Mouse (Mus musculus): ENCODE results near the gene 2810004N23Rik. TPM values are rescaled to one million over a fixed set of nuclear protein-coding genes. Genes with fewer than 3 reads are reported as not detected.
A peak's percentile ranks its signal among the peaks of the same experiment; 100 is the strongest.

2810004N23Rik gene
- 61.7 and 72.1 TPM in 2 replicates for polyA plus RNA-seq (2016; fragmentation: Nextera tagmentation; extraction: Ambion mirVana)

DNA sequence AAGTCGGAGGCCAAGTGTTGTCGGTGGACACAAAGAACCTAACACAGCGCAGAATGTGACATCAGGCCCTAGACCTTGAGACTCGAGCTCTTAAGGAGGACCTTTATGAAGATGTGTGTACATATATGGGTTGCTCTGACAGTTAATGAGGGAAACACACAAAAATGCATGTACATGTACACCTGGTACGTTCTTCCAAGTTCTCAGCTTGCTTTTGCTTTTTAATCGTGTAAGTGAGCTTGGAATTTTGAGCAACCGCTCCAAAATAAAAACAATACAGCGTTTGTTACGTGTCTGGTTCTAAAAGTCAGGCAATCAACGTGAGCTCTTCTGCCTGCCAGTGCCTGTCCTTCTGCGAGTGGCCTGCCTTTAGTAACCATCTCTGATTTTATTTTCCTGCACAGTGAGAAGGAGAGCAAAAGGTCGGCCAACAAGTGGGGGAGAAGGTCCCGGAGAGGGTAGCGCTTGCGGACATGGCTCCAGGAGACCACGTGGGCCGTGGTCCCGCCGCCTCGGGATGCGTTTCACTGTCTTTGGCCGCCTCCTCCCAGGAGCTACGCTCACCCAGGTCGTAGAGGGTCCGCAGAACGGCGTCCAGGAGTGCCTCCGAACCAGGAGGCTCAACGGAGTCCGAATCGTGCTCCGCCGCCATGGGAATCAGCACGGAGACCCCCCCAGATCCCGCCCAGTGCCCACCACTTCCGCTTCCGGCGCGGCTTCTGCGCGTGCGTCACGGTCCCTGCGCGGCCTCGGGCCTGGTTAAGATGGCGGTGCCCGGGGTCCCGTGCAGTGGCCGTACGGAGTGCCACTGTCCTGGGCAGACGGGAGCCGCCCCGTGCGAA lies at the start of gene 2810004N23Rik, which contains the start of gene Gnpat:
2810004N23Rik (minus strand) TSS at position 800 of the 842 bp plus-strand sequence.
Gnpat (plus strand) TSS at position 713 of the 842 bp plus-strand sequence.
- peak within 1 kb of the TSS; percentile 98 for H3K27ac ChIP-seq (replicated peaks)
- H3K27me3 ChIP-seq (ENCODE audit: low read depth, poor library complexity, severe bottlenecking) = no peaks in the 10 kb centered on the region
- WGBS = 2% methylated on average over 55 of the region's 55 CpGs
- H3K4me1 ChIP-seq = peaks cover 27% of the 10 kb centered on the region
- DNase-seq (ENCODE audit: low spot score) = peak; percentile 96
- H3K36me3 ChIP-seq = peaks cover 55% of the 10 kb centered on the region
- no peaks in the 10 kb centered on the region for H3K9me3 ChIP-seq (replicated peaks)
- peak within 1 kb of the TSS; percentile 93 for H3K4me3 ChIP-seq

DNA sequence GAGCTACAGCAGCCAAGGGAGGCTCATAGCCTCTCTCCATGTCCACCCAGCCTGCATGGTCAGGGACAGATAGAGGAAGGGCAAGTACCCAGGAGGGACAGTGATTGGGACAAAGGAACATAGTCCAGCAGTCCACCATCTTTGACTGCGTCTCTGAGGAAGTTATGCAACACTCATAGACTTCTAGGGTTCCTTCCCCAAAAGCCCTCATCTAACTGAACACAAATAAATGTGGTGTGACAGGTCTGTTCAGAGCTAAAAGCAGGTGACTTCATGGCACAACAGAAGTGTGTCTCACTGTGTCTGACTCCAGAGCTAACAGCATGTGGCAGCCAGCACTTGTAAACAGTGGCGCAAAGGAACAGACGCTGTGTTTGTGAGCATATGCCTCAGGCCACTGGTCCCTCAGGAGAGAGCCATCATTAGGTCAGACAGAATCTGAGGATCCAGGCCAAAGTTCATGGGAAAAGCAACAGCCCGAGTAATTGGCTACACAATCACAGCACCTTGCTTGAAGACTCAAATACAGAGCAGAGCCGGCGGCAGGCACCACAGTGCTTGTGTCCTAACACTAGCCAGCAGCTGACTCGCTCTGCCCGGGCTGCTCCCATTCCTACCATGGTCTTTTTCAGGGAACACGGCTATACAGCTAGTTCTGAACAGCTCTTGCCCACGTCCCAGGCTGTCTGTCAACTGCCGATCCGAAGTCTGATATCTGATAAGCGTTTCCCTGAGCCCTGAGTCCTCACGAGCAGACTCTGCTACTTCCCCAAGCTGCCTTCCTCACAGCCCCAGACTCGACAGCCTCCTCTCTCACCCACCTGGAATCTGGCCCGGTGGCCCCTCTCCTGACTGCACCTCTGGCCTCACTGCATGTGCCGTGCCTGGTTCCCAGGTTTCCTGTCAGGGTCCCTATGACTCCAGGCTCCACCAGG lies 49.3 kb upstream of the 2810004N23Rik start:
- H3K36me3 ChIP-seq = peaks cover 90% of the 10 kb centered on the region
- H3K4me1 ChIP-seq = 0 out of 2 replicates have a peak, but pooled peaks cover 6% of the 10 kb centered on the region
- 83% methylated on average over 17 of the region's 17 CpGs for WGBS
- H3K9me3 ChIP-seq (replicated peaks) = no peaks in the 10 kb centered on the region
- no peak overlapping the region for H3K27ac ChIP-seq (replicated peaks)
- H3K27me3 ChIP-seq (ENCODE audit: low read depth, poor library complexity, severe bottlenecking) = no peaks in the 10 kb centered on the region
- no peak overlapping the region for H3K4me3 ChIP-seq
- DNase-seq (ENCODE audit: low spot score) = no peak

DNA sequence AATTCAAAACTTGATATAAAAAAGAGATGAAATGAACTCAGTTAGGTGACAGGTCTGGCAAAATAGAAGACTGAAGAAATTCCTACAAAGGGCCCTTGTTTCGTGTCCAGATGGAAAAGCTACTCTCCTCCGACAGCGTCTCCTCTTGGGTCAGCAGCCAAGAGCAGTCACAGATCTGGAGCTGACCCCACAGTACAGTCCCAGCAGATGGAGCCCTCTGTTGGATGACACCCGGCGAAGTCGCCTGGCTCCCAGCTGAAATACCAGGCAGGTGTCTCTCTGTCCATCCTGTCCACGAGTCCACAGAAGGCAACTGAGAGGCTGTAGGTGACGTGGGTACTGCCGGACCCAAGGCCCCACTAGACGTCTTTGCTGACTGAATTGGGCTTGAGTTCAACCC lies 47.4 kb upstream of the 2810004N23Rik start:
- peaks cover 100% of the 10 kb centered on the region for H3K36me3 ChIP-seq

DNA sequence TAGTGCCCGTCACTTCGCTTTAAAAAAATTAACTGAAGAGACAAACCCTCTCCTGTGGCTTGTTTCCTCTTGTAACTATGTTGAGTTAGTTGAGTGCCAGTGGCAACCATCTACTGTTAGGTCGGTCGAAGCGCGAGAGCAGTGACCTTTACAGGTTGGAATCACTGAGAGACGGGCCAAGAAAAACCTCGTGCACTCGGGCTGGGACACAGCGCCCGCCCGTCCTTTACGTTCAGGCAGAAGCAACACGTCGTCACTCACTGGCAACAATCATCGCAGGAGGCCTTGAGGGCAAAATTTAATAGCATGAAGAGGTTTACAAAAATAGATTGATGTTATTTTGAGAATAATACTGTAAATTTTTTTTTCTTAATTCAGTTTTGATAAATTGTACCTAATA lies 47.0 kb upstream of the 2810004N23Rik start:
- no peaks in the 10 kb centered on the region for H3K27me3 ChIP-seq (ENCODE audit: low read depth, poor library complexity, severe bottlenecking)
- peaks cover 100% of the 10 kb centered on the region for H3K36me3 ChIP-seq
- DNase-seq (ENCODE audit: low spot score) = no peak
- H3K4me3 ChIP-seq = no peak overlapping the region
- H3K9me3 ChIP-seq (replicated peaks) = no peaks in the 10 kb centered on the region
- 97% methylated on average over 16 of the region's 16 CpGs for WGBS
- no peak overlapping the region for H3K27ac ChIP-seq (replicated peaks)
- H3K4me1 ChIP-seq = 0 out of 2 replicates have a peak, but pooled peaks cover 6% of the 10 kb centered on the region

More for the DNA sequence above, 47.4 kb upstream of the 2810004N23Rik start:
- no peak overlapping the region for H3K27ac ChIP-seq (replicated peaks)
- WGBS = 91% methylated on average over 10 of the region's 10 CpGs
- DNase-seq (ENCODE audit: low spot score) = no peak
- no peak overlapping the region for H3K4me3 ChIP-seq
- H3K27me3 ChIP-seq (ENCODE audit: low read depth, poor library complexity, severe bottlenecking) = no peaks in the 10 kb centered on the region
- 0 out of 2 replicates have a peak, but pooled peaks cover 6% of the 10 kb centered on the region for H3K4me1 ChIP-seq
- no peaks in the 10 kb centered on the region for H3K9me3 ChIP-seq (replicated peaks)

DNA sequence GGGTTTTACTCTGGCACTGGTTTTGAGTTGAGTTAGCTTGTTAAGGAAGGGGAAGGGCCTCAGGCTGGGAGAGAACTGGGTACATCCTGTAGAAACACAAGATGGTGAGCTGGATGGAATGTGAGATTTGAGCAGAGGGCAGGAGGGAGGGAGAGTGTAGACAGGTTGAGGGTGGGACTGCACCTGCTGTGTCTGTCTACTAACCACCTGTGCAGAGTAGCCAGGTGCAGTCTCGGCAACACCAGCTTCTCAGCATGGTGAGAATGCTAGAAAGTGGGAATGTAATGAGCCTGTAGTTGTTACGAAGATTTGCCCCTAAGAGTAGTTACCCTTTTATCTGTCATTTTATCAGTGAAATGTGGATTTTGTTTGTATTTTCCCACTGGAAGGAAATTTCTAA lies 42.6 kb upstream of the 2810004N23Rik start:
- Histone ChIP-seq H3K4me3 (no peak overlapping the region), H3K27me3 (ENCODE audit: low read depth, poor library complexity, severe bottlenecking) (no peaks in the 10 kb centered on the region), H3K9me3 (replicated peaks) (no peaks in the 10 kb centered on the region), H3K27ac (replicated peaks) (no peak overlapping the region), H3K36me3 (peaks cover 96% of the 10 kb centered on the region), H3K4me1 (no peaks in the 10 kb centered on the region)
- DNase-seq (ENCODE audit: low spot score) = no peak
- WGBS = 89% methylated on average over 2 of the region's 2 CpGs

DNA sequence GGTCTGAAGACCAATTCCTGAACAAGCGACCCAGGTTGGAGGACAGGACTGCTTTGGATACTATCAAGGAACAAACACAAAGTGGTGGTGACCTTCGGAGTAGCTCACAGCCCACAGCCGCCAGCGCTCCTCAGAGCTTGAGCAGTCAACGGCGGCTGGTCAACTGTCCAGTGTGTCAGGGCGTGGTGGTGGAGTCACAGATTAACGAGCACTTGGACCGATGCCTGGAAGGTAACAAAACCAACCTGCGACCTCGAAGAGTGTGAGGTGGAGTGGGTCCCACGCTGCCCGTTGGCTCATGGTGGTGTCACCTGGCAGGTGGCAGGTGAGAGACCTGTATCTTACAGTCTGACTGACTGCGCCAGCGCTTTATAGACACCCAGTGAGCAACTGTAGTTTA lies 40.3 kb upstream of the 2810004N23Rik start:
- H3K4me1 ChIP-seq = peaks cover 11% of the 10 kb centered on the region
- H3K4me3 ChIP-seq = no peak overlapping the region
- DNase-seq (ENCODE audit: low spot score) = no peak
- H3K27ac ChIP-seq (replicated peaks) = no peak overlapping the region
- peaks cover 86% of the 10 kb centered on the region for H3K36me3 ChIP-seq
- H3K27me3 ChIP-seq (ENCODE audit: low read depth, poor library complexity, severe bottlenecking) = no peaks in the 10 kb centered on the region
- H3K9me3 ChIP-seq (replicated peaks) = no peaks in the 10 kb centered on the region
- WGBS = 96% methylated on average over 15 of the region's 15 CpGs

DNA sequence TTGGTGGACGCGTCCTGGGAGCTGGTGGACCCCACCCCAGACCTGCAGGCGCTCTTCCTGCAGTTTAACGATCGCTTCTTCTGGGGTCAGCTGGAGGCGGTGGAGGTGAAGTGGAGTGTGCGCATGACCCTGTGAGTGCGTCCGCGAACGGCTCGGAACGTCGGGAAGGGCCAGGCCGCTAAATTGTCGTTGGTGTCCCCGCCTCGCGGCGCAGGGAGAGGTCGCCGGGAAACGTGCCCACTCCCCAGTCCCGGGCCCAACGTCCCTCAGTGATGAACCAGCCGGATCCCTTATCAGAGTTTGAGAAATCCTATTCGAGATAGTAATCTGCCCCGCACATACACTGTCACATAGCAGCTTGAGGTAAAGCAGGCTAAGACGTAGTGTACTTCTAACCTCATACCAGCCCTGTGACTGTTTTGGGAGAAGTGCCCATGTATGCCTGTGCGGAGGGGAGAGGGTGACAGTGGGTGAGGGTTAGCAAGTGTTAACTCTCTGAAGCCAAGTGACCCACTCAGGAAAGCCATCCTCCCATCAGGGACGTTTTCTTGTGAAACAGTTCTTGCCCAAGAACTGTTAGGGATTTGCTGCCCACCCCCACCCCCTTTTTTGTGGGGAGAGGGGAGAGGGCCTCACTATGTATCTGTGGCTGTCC lies 35.5 kb upstream of the 2810004N23Rik start:
- H3K4me1 ChIP-seq = peaks cover 34% of the 10 kb centered on the region
- 9% methylated on average over 31 of the region's 31 CpGs for WGBS
- no peak for DNase-seq (ENCODE audit: low spot score)

DNA sequence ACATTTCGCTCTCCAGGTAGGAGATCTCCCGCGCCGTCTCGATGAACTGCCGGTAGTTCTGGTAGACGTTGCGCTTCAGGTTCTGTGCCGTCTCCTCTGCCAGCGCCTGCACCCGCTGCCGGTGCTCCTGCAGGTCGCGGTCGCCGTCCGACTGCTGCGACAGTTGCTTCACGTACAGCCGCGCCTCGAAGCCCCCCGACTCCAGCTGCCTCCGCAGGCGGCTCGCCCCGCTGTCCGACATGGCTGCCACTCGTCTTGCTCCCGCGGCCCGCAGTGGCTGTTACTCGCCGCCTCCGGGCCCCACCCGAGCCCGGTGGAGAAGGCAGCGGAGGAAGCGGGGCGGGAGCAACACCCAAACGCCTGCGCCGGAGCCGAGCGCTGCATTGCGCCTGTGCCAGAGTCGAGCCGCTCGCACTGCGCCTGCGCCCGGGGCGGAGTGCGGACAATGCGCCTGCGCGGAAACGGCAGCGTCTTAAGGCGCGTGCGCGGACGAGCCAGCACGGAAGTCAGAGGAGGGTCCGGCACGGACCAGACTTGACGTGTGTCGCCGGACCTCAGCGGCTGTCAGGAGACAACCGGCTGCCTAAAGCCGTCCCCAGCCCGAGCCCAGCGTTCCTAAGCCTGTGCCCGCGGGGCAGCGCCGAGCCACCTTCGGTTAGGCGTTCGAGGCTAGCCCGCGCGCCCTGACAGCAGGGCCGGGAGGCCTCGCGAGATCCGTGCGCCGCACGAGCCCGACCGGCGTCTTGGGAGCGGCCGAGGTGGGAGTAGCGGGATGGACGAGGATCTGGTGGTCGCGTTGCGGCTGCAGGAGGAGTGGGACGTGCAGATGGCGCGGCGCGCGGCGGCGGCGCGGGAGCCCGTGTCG lies 34.7 kb upstream of the 2810004N23Rik start, which contains the start of the genes Exoc8 and Sprtn:
Exoc8 (minus strand) TSS at position 320 of the 865 bp plus-strand sequence.
Sprtn (plus strand) TSS at position 501 of the 865 bp plus-strand sequence.
- Histone ChIP-seq H3K27ac (replicated peaks) (peak within 1 kb of the TSS; percentile 86), H3K4me3 (peak within 1 kb of the TSS; percentile 97), H3K27me3 (ENCODE audit: low read depth, poor library complexity, severe bottlenecking) (no peaks in the 10 kb centered on the region), H3K9me3 (replicated peaks) (no peaks in the 10 kb centered on the region), H3K4me1 (peaks cover 34% of the 10 kb centered on the region), H3K36me3 (peaks cover 66% of the 10 kb centered on the region)
- DNase-seq (ENCODE audit: low spot score) = peak; percentile 98
- under 1% methylated on average over 114 of the region's 114 CpGs for WGBS

More for the DNA sequence above, 35.5 kb upstream of the 2810004N23Rik start:
- peak overlapping the region; percentile 86 for H3K27ac ChIP-seq (replicated peaks)
- no peaks in the 10 kb centered on the region for H3K27me3 ChIP-seq (ENCODE audit: low read depth, poor library complexity, severe bottlenecking)
- peak overlapping the region; percentile 97 for H3K4me3 ChIP-seq
- peaks cover 68% of the 10 kb centered on the region for H3K36me3 ChIP-seq
- H3K9me3 ChIP-seq (replicated peaks) = no peaks in the 10 kb centered on the region

DNA sequence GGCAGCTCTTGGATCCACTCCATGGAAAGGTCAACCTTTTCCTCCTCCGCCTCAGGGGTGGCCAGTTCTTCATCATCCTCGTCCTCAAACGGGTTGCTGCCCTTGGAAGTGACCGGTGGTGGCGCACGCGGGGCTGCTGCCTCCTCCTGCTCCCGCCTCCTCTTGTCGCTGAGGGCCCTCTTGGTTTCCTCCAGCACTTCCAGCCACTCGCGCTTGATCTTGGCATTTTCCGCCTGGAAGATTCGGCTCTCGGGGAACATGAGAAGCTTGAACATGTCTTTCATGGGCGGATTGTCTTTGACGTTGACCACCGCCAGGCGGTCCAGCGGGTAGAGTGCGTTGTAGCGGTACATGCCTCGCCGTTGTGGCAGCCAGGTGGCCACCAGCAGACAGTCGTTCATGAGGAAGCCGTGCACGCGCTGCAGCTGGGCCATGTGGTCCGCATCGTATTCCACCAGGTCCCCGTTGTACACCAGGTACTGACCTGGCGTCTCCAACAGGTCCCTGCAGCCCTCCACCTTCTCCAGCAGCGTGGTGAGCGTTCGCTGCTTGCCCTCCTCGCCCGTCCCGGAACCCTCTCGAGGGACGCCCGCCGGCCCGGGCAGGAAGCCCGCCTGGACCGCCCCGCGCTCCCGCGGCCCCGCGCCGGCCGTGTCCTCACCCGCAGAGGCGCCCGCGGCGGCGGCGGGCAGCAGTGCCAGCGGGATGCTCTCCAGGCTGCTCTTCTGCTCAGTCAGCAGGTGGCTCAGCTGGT lies 33.9 kb upstream of the 2810004N23Rik start:
- WGBS = 1% methylated on average over 60 of the region's 60 CpGs
- peak; percentile 75 for DNase-seq (ENCODE audit: low spot score)

DNA sequence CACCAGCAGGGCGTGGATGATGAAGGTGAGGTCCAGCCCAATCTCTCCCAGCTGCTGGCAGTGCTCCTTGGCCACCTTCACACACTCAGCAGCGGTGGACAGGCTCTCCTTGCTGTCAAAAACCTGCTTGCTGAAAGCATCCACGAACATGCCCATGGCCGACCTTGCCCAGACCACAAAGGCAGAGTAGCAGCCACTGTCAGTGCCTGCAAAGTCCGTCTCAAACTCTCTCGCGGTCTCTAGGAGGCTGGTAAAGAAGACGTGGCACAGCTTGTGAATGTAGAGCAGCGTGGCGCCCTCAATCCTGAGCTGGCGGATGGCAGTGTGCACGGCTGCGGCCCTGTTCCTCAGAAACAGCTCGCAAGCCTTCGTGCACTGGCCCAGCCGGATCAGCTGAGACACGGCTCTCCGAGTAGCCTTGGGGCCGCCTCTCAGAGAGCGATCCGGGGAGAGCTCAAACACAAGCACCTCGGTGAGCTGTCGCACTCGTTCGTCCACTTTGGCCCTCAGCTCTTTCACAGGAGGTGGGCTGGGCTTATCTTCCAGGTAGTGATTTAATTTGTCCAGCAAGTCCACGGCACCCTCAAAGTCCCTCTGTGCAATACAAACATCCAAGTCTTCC lies 33.2 kb upstream of the 2810004N23Rik start:
- 90% methylated on average over 26 of the region's 26 CpGs for WGBS
- Histone ChIP-seq H3K4me1 (peaks cover 34% of the 10 kb centered on the region), H3K36me3 (peaks cover 60% of the 10 kb centered on the region), H3K27me3 (ENCODE audit: low read depth, poor library complexity, severe bottlenecking) (no peaks in the 10 kb centered on the region), H3K4me3 (peak overlapping the region; percentile 97), H3K27ac (replicated peaks) (0 out of 2 replicates have a peak overlapping the region, but pooled peaks have one; percentile 86), H3K9me3 (replicated peaks) (no peaks in the 10 kb centered on the region)
- DNase-seq (ENCODE audit: low spot score) = peak; percentile 14

More for the DNA sequence above, 33.9 kb upstream of the 2810004N23Rik start:
- peaks cover 34% of the 10 kb centered on the region for H3K4me1 ChIP-seq
- H3K36me3 ChIP-seq = peaks cover 60% of the 10 kb centered on the region
- H3K4me3 ChIP-seq = peak overlapping the region; percentile 97
- no peaks in the 10 kb centered on the region for H3K27me3 ChIP-seq (ENCODE audit: low read depth, poor library complexity, severe bottlenecking)
- peak overlapping the region; percentile 86 for H3K27ac ChIP-seq (replicated peaks)
- no peaks in the 10 kb centered on the region for H3K9me3 ChIP-seq (replicated peaks)
